Mouse (Mus musculus) induced T-regulatory cell, adult 2 months (primary cell): ENCODE measurements around the gene Asb15.

Experiments used
- DNase-seq: peaks from one replicate; pipeline ENCODE4 v3.0.0-alpha.2; 2012; ENCODE audit warnings: low read depth

The Asb15 gene

DNA sequence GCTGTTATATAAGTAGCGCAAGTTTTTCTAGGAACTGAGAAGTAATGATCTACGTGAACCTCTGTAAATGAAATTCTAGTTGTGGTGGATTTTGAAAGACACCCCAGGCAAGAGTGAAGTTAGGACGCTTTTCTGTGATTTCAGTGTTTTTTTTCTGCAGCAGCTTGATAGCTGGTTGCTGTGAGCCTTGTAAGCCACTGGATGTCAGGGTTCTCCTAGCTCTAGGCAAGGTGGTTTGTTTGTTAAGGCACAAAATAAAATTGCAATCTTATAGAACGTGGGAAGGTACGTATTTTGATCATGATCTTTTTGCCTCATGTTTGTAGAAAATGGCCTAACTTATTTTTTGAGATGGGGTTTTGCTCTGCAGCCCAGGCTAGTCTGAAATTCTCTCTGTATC is 41.0 kb downstream of the Asb15 start:
- no peak for DNase-seq

DNA sequence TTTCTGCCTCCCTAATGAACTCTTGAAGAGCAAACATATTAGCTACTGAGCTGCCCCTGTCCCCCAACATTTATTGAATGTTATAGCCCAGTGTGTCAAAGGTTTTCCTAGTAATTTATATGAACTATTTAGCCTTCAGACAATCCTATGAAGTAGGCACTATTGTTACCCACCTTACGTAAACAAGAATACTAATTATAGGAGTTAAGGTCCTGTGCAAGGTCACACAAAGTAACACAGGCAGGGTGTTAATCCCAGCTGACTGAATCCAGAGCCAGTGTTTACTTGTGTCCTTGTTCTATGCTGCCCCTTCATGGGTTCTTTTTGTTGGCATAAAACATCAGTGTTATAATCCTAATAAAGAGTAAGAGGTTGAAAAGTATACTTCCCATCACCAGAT is 41.8 kb downstream of the Asb15 start:
- DNase-seq, result no peak

DNA sequence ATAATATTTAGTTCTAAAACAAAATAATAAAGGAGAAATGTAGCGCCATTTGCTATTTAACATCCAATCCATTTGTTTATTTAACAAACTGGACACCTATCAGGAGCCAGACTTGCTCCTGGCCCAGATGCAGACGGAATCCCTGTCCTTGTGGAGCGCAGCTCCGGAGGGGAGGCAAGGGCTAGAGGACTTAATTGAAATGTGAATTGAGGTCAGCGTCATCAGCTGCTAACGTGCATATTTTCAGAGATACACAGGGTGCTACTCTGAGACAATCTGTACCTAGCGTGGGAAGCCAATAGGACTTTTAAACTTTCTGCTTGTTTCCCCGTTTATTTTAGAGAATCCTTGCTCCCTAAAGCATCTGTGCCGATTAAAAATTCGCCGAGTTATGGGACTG is 42.3 kb downstream of the Asb15 start:
- no peak for DNase-seq

DNA sequence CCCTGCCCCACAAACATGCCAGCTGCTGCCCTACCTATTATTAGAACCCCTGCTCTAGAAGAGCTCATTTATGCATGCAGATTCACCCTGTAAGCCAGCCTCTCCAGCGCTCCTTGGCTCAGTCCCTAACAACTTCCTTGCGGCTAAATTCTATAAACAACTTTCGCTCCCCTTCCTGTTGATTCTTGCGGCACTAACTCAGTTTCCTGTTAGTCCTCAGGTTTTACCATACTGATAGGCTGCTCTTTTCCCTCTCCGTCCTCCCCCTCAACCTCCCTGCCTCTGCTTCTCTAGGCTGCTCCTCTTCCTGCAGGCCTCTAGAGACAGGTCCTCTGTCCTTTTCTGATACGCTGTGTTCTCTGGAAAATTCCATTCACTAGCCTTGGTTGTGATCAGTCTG is 43.2 kb downstream of the Asb15 start:
- DNase-seq, result no peak

DNA sequence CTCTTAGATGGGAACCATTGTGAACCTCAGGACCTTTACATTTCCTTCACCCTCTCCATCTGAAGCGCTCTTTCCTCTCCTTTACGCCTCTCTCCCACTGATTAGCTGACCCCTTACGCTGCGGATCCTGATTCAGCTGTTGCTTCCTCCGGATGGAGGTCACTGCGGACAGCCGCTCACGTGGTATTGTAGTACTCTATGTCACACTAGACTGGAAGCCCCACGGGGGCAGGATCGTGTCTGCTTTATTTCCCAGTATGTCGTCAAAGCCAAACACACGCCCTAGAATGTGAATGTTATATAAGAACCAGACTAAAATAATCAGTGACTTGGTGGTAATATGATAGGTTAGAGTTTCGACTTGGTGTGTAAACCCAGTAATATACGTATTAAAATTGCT is 44.5 kb downstream of the Asb15 start:
- DNase-seq, result no peak

DNA sequence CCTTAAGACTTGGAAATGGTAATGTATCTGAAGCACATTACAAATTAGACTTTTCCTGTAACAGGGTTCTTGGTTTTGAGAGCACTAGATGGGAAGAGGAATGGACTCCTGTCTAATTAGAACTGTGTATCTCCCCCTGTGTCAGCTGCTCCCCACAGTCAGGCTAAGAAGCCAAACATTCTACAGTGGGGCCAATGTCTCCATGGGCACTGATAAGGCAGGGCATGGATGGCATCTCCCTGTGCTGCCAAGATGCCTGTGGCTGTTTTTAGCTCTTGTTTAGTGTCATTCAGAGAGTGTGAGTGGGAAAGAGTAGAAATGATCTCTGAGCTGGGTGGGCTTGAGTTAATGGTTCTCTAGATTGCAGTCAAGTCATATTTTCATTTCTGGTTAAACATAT is 45.4 kb downstream of the Asb15 start:
- DNase-seq, result no peak

DNA sequence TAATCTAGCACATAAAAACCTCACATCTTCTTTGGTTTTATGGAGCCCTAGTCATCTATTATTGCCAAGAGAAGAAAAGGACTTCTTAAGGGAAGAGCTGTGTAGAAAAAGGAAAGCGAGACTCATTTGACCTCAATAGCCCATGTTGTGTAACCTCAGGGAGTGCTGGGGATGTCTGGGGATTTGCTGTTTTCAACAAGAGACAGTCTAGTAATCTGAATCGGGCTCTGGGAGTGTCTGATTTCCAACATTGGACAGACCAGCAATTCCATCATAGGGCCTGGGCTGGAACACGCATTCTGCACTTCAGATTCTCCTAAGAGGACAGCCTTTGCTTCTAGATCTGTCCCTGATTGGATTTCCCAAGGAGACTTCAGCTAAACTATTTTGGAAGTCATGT is 55.5 kb downstream of the Asb15 start:
- DNase-seq, result no peak

DNA sequence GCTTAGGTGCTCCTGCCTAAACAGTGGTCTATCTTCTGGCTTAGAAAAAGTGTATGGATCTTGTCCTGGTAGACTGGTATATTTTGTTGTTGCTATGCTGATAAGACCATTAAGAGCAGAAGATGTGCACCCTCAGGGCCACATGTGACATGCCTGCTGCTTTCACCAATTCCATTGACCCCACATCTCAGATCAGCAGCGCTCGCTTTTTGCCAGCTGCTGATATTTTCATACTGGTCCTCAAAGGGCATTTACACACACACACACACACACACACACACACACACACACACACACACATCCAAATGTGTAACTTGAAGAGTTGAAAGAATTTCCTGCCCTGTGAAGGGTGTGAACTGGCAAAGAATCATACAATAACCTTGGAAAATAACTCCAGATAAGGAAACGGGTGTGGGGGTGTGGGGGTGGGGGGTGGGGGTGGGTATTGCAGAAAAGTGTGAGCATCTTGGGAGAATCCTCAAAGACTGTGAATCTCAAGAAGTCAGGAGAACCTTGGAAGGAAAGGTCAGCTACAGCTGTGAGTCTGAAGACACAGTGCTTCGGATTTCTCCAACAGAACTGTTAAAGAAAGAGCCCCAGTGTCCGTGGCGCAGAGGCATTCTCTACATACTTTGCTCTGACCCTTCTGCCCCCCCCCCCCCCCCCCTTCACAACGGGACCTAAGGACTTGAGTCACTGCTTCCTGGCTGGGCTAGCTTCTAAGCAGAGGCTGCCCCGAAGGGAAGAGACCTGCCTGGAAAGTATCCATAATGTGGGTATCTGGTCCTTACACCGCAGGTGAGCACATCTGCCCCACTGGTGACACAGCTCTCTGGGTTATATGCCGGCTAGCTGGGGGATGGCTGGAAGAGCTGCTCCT is 57.7 kb downstream of the Asb15 start:
- DNase-seq, result no peak

DNA sequence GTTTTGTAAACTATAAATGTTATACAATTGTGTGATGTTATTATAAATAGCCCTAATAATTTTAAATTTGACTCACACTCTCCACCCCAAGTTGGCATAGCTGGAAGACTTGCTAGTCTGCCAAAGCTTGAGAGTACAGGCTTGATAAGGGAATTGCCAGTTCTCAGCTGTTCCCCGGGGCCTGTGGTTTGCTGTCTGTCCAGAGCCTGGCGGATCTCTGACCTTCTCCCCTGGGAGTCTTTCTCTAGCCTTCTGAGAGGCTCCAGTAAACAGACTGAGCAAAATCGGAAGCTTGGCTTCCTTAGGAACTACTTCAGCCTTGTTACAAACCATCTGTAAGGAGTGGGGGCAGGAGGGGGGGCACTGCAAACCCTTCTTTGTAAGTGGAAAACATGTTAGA is 58.9 kb downstream of the Asb15 start:
- DNase-seq, result no peak

DNA sequence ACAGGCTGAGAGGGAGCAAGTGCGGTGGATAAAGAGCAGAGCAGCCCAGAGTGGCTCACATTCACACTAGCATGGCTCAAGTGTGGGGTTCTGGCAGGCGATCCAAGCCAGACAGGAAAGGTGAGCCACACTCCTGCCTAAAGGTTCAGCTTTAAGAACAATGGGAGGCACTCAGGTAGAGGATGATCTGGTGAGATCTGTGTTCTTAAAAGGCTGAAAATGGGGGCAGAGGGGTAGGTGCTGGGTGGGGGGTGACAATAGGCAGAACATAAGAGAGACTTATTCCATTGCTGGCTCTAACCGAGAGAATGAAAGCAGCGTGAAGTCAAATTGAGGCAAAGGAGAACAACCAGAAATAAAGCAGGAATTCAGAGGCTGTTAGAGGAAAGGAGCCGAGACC is 62.3 kb downstream of the Asb15 start:
- DNase-seq, result no peak

DNA sequence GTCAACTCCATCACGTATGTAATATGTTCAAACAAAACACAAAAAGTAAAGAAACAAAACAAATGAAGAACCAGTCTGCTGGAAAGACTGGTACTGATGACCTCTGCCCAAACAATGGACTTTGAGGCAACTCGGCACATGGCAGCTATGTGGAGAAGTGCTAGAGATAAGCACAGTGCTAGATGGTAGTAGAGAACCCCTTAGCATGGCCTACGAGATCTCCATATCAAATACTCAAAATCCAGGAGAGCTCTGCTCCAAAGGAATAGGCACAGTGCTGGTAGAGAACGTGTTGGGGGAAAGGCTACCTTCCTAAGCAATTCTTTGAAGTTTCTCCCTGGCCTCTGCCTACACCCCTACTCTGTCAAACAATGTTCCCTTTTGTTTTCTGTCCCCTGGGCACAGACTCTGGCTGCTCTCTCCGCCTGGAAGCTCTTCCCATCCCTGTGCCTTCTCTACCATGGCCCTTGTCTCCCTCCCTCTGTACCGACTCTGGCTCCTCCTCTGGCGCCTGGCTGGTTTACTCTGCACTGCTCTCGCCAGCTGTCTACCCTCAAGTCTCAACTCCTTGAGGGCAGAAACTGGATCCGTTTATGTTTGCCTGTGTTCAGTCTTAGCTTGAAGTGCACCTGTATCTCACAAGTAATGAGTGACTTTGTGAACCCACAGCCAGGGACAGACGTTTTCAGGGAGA is 63.7 kb downstream of the Asb15 start:
- DNase-seq, result no peak

DNA sequence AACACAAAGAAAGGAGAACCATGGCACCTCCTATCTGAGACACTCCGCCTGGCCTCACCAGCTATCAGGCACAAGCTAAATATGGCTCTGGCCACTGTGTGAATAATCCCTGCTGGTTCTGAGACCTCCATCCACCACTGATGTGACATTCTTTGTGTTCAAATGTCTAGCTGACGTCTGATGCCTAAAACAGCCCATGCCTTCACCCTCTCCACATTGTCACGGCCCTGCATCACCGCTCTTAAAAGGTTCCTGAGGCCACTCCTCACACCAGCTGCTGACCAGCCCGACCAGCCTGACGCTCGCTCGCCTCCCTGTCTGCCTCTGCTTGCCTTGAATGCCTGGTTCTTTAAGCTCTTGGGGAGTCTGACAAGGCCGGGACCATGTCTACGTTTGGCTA is 69.6 kb downstream of the Asb15 start, which contains the start of gene Lmod2:
TSS of gene Lmod2 (plus strand) at position 263 of the 400 bp plus-strand sequence.
- no peak for DNase-seq

DNA sequence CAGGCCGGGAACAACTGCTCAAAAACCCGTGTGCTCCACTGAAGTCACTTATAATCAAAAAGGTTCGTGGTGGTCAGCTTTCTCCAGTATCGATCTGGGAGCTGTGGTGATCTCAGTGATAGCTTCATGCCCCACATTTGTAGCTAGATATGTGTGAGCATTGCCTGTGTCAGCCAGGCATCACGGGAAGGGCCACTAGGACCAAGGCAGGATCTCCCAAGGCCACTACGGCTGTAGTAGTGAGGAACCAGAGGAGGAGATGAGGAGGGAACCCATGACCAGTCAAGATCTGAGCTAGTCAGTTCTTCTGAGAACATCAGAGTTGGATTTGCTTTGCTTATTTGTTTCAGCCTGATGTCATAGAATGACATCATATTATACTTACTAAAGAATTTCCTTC is 71.2 kb downstream of the Asb15 start:
- no peak for DNase-seq

DNA sequence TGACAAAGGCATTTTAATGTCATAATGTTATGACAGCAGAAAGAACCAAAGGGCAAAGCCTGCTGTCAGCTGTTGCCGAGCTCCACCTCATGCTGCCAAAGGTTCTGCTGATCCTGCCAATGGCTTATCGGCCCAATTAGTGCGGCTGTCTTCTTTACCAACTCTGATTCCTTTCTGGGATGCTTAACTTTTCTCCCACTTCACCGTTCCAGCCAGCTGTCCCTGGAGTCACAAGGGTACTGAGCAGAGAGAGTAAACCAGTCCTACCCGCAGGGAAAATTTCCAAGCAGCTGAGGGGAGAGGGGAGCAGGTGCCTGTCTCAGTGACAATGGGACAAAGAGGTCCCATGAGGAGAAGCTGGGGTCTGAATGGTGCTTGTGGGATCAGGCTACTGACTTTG is 71.7 kb downstream of the Asb15 start:
- DNase-seq, result no peak

DNA sequence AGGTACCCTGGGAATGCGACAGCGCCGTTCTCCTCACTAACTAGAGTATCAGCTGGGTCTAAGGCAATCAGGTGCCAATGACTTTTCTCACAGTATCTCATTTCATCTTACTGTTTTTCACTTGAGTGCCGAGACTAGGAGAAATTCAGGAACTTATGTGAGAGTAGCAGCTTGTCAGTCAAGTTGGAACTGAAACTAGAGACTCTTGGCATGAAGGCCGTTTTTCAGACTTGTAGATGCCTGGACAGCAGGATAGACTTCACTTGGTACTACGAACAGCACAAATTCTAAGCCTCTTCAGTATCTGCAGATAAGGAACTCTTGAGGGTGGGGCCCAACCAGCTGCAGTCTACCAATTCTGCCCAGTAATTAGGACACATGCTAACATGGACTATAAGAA is 72.2 kb downstream of the Asb15 start:
- no peak for DNase-seq

DNA sequence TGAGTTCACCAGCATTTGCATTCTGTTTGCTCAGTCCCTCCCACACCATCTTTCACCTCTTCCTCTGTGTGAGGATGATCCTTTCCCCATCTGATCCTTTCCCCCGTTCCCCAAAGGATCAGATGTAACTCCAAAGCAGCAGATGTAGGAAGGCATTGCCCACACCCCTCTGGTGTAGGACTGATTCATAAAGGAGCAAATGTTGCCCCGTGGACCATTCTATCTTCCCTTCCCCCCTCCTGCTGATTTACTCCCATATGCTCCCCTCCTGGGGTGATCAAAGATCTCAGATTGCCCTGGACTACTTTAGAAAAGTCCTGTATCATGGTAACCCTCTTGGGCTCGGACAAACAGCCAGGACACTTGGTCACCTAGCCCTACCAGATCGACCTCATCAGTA is 72.8 kb downstream of the Asb15 start:
- DNase-seq, result no peak

DNA sequence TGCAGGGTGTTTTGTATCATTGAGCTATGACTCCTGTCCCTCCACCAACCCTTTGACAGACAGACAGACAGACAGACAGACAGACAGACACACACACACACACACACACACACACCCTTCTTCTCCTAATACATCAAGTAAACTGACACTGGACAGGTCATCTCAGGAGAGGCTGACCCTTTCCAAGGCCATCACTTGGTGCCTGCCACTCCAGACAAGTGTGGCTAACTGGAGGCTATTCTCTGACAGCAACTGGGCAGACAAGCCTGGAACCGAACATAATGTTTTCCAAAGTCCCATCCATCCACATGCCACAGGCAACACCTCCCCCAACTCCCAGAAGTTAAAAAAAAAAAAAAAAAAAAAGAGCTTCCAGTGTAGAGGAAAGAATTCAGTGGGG is 73.7 kb downstream of the Asb15 start:
- no peak for DNase-seq

DNA sequence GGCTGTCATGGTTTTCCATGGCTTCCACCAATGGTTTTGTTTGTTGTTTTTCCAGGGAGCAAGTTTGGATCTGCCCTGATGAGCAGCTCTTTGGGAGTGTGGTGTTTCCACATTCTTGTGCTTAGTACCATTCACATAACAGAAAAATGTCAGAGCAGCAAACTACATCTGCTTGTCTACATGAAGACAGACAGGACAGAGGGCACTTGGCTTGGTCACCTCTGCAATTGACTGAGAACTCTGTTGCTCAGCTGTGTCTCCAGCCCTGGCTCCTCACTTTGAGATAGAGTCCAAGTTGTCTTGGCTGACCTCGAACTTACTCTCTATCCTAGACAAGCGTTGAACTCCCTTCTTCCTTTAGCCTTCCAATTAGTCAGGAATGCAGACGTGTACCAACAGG is 74.4 kb downstream of the Asb15 start:
- DNase-seq, result no peak

DNA sequence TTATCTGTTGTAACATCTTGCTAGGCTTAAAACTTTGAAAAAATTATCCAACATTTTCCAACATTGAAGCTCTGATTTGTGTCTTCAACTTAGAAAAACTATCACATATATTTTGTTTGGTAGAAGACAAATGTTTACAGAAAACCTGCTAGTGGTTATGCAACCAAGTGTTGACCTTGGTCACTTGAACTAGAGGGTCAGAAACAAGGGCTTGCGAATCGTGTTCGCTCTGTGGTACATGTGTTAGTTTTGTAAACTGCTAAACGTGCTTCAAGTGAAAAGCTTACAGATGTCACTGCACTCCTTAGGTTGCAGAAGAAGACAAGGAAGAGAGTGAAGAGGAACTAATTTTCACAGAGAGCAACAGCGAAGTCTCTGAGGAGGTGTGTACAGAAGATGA is 75.0 kb downstream of the Asb15 start:
- DNase-seq, result no peak

DNA sequence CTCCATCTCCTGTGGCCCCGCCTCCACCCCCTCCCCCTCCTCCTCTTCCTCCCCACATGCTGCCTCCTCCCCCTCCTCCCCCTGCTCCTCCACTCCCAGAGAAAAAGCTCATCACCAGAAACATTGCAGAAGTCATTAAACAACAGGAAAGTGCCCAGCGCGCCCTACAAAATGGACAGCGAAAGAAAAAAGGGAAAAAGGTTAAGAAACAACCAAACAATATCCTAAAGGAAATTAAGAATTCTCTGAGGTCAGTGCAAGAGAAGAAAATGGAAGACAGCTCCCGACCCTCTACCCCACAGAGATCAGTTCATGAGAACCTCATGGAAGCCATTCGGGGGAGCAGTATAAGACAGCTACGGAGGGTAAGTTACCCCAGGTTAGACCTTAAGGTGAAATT is 76.3 kb downstream of the Asb15 start:
- no peak for DNase-seq

DNA sequence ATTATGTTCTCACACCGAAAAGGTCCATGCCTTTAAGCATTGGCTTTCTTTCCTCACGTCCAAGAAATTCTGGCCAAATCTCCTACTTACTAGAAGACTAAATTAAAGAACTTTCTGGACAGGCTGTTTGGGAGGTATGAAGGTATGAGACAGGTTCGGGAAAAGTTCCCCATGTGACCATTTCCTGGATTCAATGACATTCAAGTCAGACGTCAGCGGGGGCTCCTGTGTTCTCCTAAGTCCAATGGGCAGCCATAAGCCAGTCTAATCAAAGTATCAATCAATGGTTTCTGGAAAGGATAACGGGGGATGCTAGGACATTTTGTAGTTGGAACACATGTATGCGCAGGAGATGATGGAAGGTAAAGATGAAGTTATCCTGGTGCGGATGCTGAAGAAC is 77.7 kb downstream of the Asb15 start:
- DNase-seq, result no peak

DNA sequence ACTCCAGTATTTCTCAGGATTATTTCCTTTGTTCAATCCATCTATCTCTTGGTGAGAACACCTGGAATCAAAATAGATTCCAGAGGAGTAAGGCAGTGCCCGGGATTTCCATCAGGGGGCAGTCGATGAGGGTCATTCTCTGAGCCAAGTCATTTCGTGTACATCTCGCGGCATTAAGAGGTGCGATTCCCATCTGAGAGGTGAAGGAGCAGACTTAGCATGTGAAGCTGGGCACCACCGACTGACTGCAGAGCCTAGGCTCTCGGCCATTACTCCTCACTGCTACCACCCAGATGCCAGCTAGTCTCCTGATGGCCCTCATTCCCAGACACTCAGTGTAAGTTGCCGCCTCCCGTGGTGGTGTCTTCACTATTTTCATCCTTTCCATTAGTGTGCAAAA is 78.6 kb downstream of the Asb15 start:
- no peak for DNase-seq

DNA sequence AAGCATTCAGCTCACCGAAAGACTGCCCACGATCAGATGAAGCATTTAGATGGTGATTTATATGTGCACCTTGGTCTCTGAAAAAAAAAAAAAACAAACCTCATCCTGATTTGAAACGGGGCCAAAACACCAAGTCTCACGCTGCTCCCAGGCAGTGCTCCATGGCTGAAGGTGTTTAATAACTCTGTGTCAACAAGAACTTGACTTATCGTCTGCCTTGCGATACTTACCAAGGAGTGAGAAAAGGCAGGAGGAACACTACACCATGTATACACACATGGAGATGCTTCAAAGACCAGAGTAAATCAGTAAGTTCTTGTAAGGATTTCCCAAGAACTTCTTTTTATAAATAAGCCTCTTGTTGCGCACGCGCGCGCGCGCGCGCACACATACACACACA is 79.6 kb downstream of the Asb15 start:
- no peak for DNase-seq

DNA sequence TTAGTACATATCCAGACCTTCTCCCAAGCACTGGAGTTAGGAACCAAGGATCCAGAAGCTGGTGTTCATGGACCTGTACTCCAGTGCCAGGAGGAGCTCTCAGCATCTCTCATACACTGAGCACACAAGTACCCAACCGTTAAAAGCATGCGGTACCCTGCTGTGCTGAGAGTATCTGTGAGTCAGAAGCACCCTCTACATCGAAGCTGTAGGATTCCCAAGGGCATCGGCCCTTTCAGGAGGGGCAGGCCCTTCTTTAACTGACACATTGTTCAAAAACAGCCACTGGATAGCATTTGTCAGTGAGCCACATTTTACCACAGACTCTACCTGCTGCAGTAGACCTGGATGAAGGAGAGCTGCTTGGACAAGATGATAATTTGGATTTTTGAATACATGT is 80.2 kb downstream of the Asb15 start:
- DNase-seq, result no peak
